Mouse (Mus musculus) kidney, adult 2 months (tissue): ENCODE data around the gene Sec14l5. TPM values are rescaled to one million over a fixed set of nuclear protein-coding genes. Genes with fewer than 3 reads are reported as not detected.

Experiments used
- DNase-seq: peaks from one replicate; pipeline ENCODE4 v3.0.0; 2021
- H3K27ac ChIP-seq: fragments of 200-500 bp; 2 replicates; pipeline ENCODE4 v1.5.1; 2012; ENCODE audit warnings: low read depth, low read length, control low read depth, inconsistent platforms; ENCODE audit not compliant: insufficient read depth
- H3K27me3 ChIP-seq: fragments of 200-500 bp; replicated peaks from 2 replicates; pipeline ENCODE4 v1.6.1; 2012; ENCODE audit warnings: mild to moderate bottlenecking, moderate library complexity, low read length, inconsistent platforms; ENCODE audit not compliant: control insufficient read depth, insufficient read depth
- H3K36me3 ChIP-seq: fragments of 200-500 bp; 2 replicates; pipeline ENCODE4 v1.6.1; 2012; ENCODE audit warnings: mild to moderate bottlenecking, moderate library complexity, low read length, inconsistent platforms; ENCODE audit not compliant: control insufficient read depth, insufficient read depth
- H3K4me1 ChIP-seq: fragments of 200-500 bp; 2 replicates; pipeline ENCODE4 v1.6.1; 2011; ENCODE audit warnings: low read length; ENCODE audit not compliant: control insufficient read depth, insufficient read depth
- H3K4me3 ChIP-seq: fragments of 200-500 bp; 2 replicates; pipeline ENCODE4 v1.5.1; 2011; ENCODE audit warnings: mild to moderate bottlenecking, low read depth, low read length, control low read depth; ENCODE audit not compliant: insufficient read depth
- CTCF ChIP-seq: fragments of 200-500 bp; conservative IDR thresholded peaks from 2 replicates; pipeline ENCODE4 v1.5.1; 2011; ENCODE audit warnings: low read depth, mild to moderate bottlenecking, control low read depth, low read length, moderate library complexity, mixed read lengths; ENCODE audit not compliant: insufficient read depth, insufficient read length
- POLR2A ChIP-seq: fragments of 200-500 bp; IDR thresholded peaks from one replicate; pipeline ENCODE4 v1.6.1; 2011; ENCODE audit warnings: low read depth, low read length, control low read depth
- WGBS: fragments of 180-500 bp; shearing (Covaris S2); methylation state at CpG from one replicate; pipeline ENCODE4 v1.1.7; 2018; 5-methylcytosine and 5-hydroxymethylcytosine counted together
- polyA plus RNA-seq: library from polyadenylated mRNA; depleted of rRNA; stranded (reverse); fragments of >200 nt; gene quantifications from 2 replicates; pipeline ENCODE4 v1.2.3, GENCODE M21; 2012

The Sec14l5 gene
- polyA plus RNA-seq, 1 experiment, result 0.34 TPM

- Histone ChIP-seq H3K4me1 (no peaks in the 10 kb centered on the region), H3K4me3 (no peak overlapping the region), H3K27ac (peak overlapping the region; percentile 60), H3K36me3 (no peaks in the 10 kb centered on the region), H3K27me3 (no peaks in the 10 kb centered on the region)
- TF ChIP-seq POLR2A, result no peak
- no peak for TF ChIP-seq CTCF
- DNase-seq, result peak; percentile 40
- 60% methylated on average over 5 of the region's 5 CpGs for WGBS
These were observed 21.9 kb downstream of the Sec14l5 start for GRCm38 (mm10) chr16:5168829-5169228.

GRCm38 (mm10) chr16:5172636-5173035, 25.7 kb downstream of the Sec14l5 start:
- no peak for DNase-seq
- no peaks in the 10 kb centered on the region for H3K27me3 ChIP-seq
- H3K4me3 ChIP-seq, result no peak overlapping the region
- no peaks in the 10 kb centered on the region for H3K36me3 ChIP-seq
- WGBS, result 85% methylated on average over 6 of the region's 6 CpGs
- TF ChIP-seq CTCF (no peak), POLR2A (no peak)
- H3K27ac ChIP-seq, result no peak overlapping the region
- H3K4me1 ChIP-seq, result no peaks in the 10 kb centered on the region

GRCm38 (mm10) chr16:5183310-5183975, 36.5 kb downstream of the Sec14l5 start:
- 84% methylated on average over 18 of the region's 18 CpGs for WGBS
- TF ChIP-seq POLR2A, result no peak
- TF ChIP-seq CTCF, result no peak
- no peak for DNase-seq
- Histone ChIP-seq H3K4me1 (no peaks in the 10 kb centered on the region), H3K36me3 (no peaks in the 10 kb centered on the region), H3K27ac (no peak overlapping the region), H3K27me3 (no peaks in the 10 kb centered on the region), H3K4me3 (no peak overlapping the region)

- no peak for DNase-seq
- 53% methylated on average over 8 of the region's 8 CpGs for WGBS
- H3K36me3 ChIP-seq, result no peaks in the 10 kb centered on the region
- no peaks in the 10 kb centered on the region for H3K27me3 ChIP-seq
- H3K4me1 ChIP-seq, result no peaks in the 10 kb centered on the region
- TF ChIP-seq CTCF (no peak), POLR2A (no peak)
- H3K4me3 ChIP-seq, result no peak overlapping the region
- H3K27ac ChIP-seq, result no peak overlapping the region
These were observed 37.2 kb downstream of the Sec14l5 start for GRCm38 (mm10) chr16:5184101-5184500.

GRCm38 (mm10) chr16:5184956-5185355, 38.0 kb downstream of the Sec14l5 start:
- Histone ChIP-seq H3K27ac (0 out of 2 replicates have a peak overlapping the region, but pooled peaks have one; percentile 8), H3K4me1 (no peaks in the 10 kb centered on the region), H3K27me3 (no peaks in the 10 kb centered on the region), H3K36me3 (no peaks in the 10 kb centered on the region), H3K4me3 (no peak overlapping the region)
- WGBS, result 81% methylated on average over 5 of the region's 5 CpGs
- no peak for TF ChIP-seq POLR2A
- TF ChIP-seq CTCF, result no peak
- no peak for DNase-seq

GRCm38 (mm10) chr16:5185691-5186090, 38.8 kb downstream of the Sec14l5 start:
- Histone ChIP-seq H3K4me1 (no peaks in the 10 kb centered on the region), H3K36me3 (no peaks in the 10 kb centered on the region), H3K27ac (peak overlapping the region; percentile 14; the same call in 1 of the 2 replicates), H3K4me3 (no peak overlapping the region), H3K27me3 (no peaks in the 10 kb centered on the region)
- DNase-seq, result peak; percentile 48
- 17% methylated on average over 7 of the region's 7 CpGs for WGBS
- no peak for TF ChIP-seq POLR2A
- no peak for TF ChIP-seq CTCF

- Histone ChIP-seq H3K4me1 (no peaks in the 10 kb centered on the region), H3K27ac (no peak overlapping the region), H3K27me3 (no peaks in the 10 kb centered on the region), H3K4me3 (no peak overlapping the region), H3K36me3 (no peaks in the 10 kb centered on the region)
- 66% methylated on average over 7 of the region's 7 CpGs for WGBS
- no peak for DNase-seq
- TF ChIP-seq CTCF (no peak), POLR2A (no peak)
These were observed 39.3 kb downstream of the Sec14l5 start for GRCm38 (mm10) chr16:5186234-5186633.
